Mouse (Mus musculus) heart, postnatal 0 days (tissue): ENCODE data around the gene Fchsd2. TPM values are rescaled to one million over a fixed set of nuclear protein-coding genes. Genes with fewer than 3 reads are reported as not detected.
A peak's percentile ranks its signal among the peaks of the same experiment; 100 is the strongest.

Experiments
- ATAC-seq: fragments of 200-750 bp; cut with Nextera tagmentation; 2 replicates; pipeline ENCODE4 v1.8.0; 2017; ENCODE audit warnings: low read depth, moderate number of reproducible peaks, moderate library complexity; ENCODE audit not compliant: insufficient read depth
- DNase-seq: peaks from one replicate; pipeline ENCODE4 v3.0.0-alpha.2; 2016; ENCODE audit warnings: low spot score
- H3K27ac ChIP-seq: fragments of 300-500 bp; sonication (generic); 2 replicates; pipeline ENCODE4 v1.5.1; 2014; ENCODE audit warnings: low read depth, mild to moderate bottlenecking
- H3K27me3 ChIP-seq: fragments of 300-500 bp; sonication (generic); 2 replicates; pipeline ENCODE4 v1.6.1; 2014; ENCODE audit warnings: low read length, mixed read lengths; ENCODE audit not compliant: control insufficient read depth, insufficient read depth
- H3K36me3 ChIP-seq: fragments of 300-500 bp; sonication (generic); replicated peaks from 2 replicates; pipeline ENCODE4 v1.6.1; 2014; ENCODE audit warnings: low read length, mixed read lengths; ENCODE audit not compliant: control insufficient read depth, insufficient read depth
- H3K4me1 ChIP-seq: fragments of 300-500 bp; sonication (generic); 2 replicates; pipeline ENCODE4 v1.6.1; 2014; ENCODE audit warnings: antibody characterized with exemption; ENCODE audit not compliant: control insufficient read depth, insufficient read depth
- H3K4me2 ChIP-seq: fragments of 300-500 bp; sonication (generic); 2 replicates; pipeline ENCODE4 v1.6.1; 2014; ENCODE audit warnings: low read depth, mild to moderate bottlenecking, low read length, moderate library complexity
- H3K4me3 ChIP-seq: fragments of 300-500 bp; sonication (generic); 2 replicates; pipeline ENCODE4 v1.5.1; 2014; ENCODE audit warnings: low read depth, low read length
- H3K9ac ChIP-seq: fragments of 300-500 bp; sonication (generic); replicated peaks from 2 replicates; pipeline ENCODE4 v1.6.1; 2014; ENCODE audit warnings: low read depth, low read length, mixed read lengths
- H3K9me3 ChIP-seq: fragments of 300-500 bp; sonication (generic); replicated peaks from 2 replicates; pipeline ENCODE4 v1.6.1; 2016; ENCODE audit warnings: low read length; ENCODE audit not compliant: control insufficient read depth
- CTCF ChIP-seq: IDR thresholded peaks from 2 replicates; pipeline ENCODE4 v1.5.1; 2016; ENCODE audit warnings: antibody characterized with exemption, control low read depth, low read depth
- EP300 ChIP-seq: IDR thresholded peaks from 2 replicates; pipeline ENCODE4 v1.6.1; 2016; ENCODE audit warnings: antibody characterized with exemption, low read depth
- WGBS: fragments of 180-500 bp; shearing (Covaris S2); extraction: QIAGEN DNeasy Blood & Tissue Kit; methylation state at CpG from one replicate; pipeline ENCODE4 v1.1.7; 2014; 5-methylcytosine and 5-hydroxymethylcytosine counted together
- polyA plus RNA-seq: library from polyadenylated mRNA; unstranded; fragments of >200 nt; fragmentation: Nextera tagmentation; extraction: Ambion mirVana; gene quantifications from 2 replicates; pipeline ENCODE4 v1.2.1, GENCODE M21; 2015
- total RNA-seq: library from RNA; depleted of rRNA; stranded (reverse); fragments of >200 nt; gene quantifications from 2 replicates; pipeline ENCODE4 v1.2.3, GENCODE M21; 2014; ENCODE audit warnings: low replicate concordance

The Fchsd2 gene
- total and polyA plus RNA-seq, 2 experiments from 2014 or later = 8.7 to 19.3 TPM

DNA sequence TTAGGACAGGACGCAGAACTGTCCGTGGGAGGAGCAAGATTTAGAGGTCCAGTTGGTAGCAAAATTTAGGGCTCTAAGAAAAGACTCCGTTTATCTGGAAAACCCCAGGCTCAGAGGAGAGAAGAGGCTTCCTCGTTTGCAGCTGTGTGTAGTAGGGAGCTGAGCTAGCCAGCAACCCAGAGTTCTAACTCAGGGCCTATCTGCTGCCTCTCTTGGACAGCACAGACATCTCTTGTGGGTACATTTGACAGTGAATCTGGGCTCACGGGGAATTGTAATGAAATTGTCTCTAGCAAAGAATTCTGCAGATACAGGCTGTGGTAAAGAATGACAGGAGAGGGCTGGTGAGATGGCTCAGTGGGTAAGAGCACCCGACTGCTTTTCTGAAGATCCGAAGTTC lies 210.0 kb downstream of the Fchsd2 start:
- Histone ChIP-seq H3K27me3 (no peaks in the 10 kb centered on the region), H3K36me3 (no peaks in the 10 kb centered on the region), H3K9ac (peak overlapping the region; percentile 69), H3K9me3 (no peaks in the 10 kb centered on the region), H3K4me3 (peak overlapping the region; percentile 78), H3K4me2 (peak overlapping the region; percentile 88), H3K27ac (peak overlapping the region; percentile 84), H3K4me1 (peaks cover 9% of the 10 kb centered on the region; the same call in 1 of the 2 replicates)
- WGBS = 36% methylated on average over 7 of the region's 7 CpGs
- ATAC-seq (no peak), DNase-seq (no peak)
- TF ChIP-seq CTCF (no peak), EP300 (no peak)

DNA sequence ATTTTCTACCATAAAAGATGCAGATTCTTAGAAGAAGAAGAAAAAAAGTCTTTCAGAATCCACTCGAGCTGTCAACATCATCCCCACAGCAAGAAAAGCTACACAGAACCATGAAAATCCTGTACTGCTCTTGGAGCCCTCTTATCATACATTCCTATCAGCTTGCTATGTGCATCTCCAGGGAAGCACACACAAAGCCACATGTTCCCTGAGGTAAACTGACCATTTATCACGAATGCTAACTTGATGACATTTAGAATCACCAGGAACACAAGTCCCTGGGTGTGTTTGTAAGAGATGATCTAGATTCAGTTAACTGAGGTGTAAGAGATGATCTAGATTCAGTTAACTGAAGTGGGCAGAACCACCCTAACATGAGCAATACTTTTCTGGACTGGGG lies 214.2 kb downstream of the Fchsd2 start:
- no peak for DNase-seq
- no peak overlapping the region for H3K4me3 ChIP-seq
- H3K36me3 ChIP-seq = no peaks in the 10 kb centered on the region
- H3K27me3 ChIP-seq = no peaks in the 10 kb centered on the region
- no peak for ATAC-seq
- WGBS = 24% methylated on average over 2 of the region's 2 CpGs
- 0 out of 2 replicates have a peak, but pooled peaks cover 8% of the 10 kb centered on the region for H3K4me1 ChIP-seq
- no peaks in the 10 kb centered on the region for H3K9me3 ChIP-seq
- H3K4me2 ChIP-seq = no peak overlapping the region
- H3K9ac ChIP-seq = no peak overlapping the region
- H3K27ac ChIP-seq = no peak overlapping the region
- no peak for TF ChIP-seq EP300
- TF ChIP-seq CTCF = no peak

- peak overlapping the region; percentile 62 for H3K4me2 ChIP-seq
- H3K4me3 ChIP-seq = peak overlapping the region; percentile 55
- 31% methylated on average over 5 of the region's 5 CpGs for WGBS
- no peak for TF ChIP-seq EP300
- no peak for TF ChIP-seq CTCF
- DNase-seq (no peak), ATAC-seq (no peak)
- H3K36me3 ChIP-seq = no peaks in the 10 kb centered on the region
- H3K9ac ChIP-seq = peak overlapping the region; percentile 69
- 0 out of 2 replicates have a peak, but pooled peaks cover 9% of the 10 kb centered on the region for H3K4me1 ChIP-seq
- H3K27ac ChIP-seq = peak overlapping the region; percentile 99
- H3K27me3 ChIP-seq = no peaks in the 10 kb centered on the region
- H3K9me3 ChIP-seq = no peaks in the 10 kb centered on the region
These were observed 217.3 kb downstream of the Fchsd2 start for GRCm38 (mm10) chr7:101309985-101310326.

DNA sequence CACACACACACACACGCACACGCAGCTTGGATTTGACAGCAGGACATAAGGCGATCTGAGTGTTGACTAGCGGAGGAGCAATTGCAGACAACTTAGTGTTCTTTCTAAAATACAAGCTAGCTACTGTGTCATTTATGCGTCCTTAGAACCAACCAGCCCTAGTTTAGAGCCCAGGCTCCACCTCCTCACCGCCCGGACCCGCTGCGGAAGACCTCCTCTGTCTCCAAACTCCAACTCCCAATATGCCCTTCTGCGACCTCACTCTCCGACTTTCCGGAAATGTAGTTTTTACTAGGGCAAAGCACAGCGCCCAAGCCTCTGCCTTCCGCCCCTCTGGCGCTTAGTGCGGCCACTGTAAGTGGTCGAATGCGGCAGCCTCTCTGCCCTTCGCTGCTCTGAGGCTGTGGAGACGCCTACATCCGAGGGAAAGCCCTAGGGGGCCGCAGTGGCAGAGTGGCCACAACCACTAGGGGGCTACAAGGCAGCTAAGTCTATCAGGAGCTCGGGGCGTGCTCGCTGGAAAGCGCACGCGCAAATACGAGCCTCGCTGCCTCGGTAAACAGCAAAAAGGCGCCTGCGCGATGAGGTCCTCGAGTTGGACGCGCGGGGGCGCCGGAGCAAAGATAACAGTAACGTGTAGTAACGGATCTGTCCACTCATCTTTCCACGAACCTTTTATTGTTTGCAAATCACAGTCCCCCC lies 217.8 kb downstream of the Fchsd2 start:
- Histone ChIP-seq H3K36me3 (no peaks in the 10 kb centered on the region), H3K9ac (peak overlapping the region; percentile 69), H3K4me2 (peak overlapping the region; percentile 62), H3K27me3 (no peaks in the 10 kb centered on the region), H3K4me3 (peak overlapping the region; percentile 55), H3K9me3 (no peaks in the 10 kb centered on the region), H3K27ac (peak overlapping the region; percentile 99), H3K4me1 (0 out of 2 replicates have a peak, but pooled peaks cover 9% of the 10 kb centered on the region)
- ATAC-seq (peak; percentile 95), DNase-seq (peak; percentile 98)
- TF ChIP-seq EP300 = peak; percentile 77; the same call in 1 of the 2 replicates
- peak; percentile 91 for TF ChIP-seq CTCF
- under 1% methylated on average over 43 of the region's 43 CpGs for WGBS

DNA sequence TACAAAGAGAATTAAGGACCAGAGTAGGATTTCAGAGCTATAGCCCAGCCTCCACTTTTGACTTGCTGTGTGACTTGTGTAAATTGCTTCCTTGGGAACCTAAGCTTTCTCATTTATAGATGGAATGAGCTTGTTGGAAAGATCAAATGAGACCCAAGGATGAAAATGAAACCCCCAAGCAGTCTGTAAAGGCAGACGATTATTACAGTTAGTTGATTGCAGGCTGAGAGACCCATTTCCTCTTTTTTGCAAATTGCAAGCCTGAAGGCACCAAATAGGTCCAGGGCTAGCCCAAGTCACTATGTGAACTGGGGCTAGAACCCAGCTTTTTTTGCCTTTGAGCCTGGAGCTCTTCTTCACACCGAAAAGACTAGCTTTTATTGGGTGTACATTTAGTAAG lies 218.4 kb downstream of the Fchsd2 start:
- Histone ChIP-seq H3K27me3 (no peaks in the 10 kb centered on the region), H3K4me3 (peak overlapping the region; percentile 55), H3K27ac (peak overlapping the region; percentile 99), H3K9ac (no peak overlapping the region), H3K36me3 (no peaks in the 10 kb centered on the region), H3K4me2 (peak overlapping the region; percentile 62), H3K9me3 (no peaks in the 10 kb centered on the region), H3K4me1 (0 out of 2 replicates have a peak, but pooled peaks cover 9% of the 10 kb centered on the region)
- TF ChIP-seq CTCF (no peak), EP300 (no peak)
- ATAC-seq = no peak
- WGBS = 30% methylated on average over 2 of the region's 2 CpGs
- DNase-seq = no peak
